Mouse (Mus musculus): ENCODE data around the gene Sf1.

Gene Sf1

DNA sequence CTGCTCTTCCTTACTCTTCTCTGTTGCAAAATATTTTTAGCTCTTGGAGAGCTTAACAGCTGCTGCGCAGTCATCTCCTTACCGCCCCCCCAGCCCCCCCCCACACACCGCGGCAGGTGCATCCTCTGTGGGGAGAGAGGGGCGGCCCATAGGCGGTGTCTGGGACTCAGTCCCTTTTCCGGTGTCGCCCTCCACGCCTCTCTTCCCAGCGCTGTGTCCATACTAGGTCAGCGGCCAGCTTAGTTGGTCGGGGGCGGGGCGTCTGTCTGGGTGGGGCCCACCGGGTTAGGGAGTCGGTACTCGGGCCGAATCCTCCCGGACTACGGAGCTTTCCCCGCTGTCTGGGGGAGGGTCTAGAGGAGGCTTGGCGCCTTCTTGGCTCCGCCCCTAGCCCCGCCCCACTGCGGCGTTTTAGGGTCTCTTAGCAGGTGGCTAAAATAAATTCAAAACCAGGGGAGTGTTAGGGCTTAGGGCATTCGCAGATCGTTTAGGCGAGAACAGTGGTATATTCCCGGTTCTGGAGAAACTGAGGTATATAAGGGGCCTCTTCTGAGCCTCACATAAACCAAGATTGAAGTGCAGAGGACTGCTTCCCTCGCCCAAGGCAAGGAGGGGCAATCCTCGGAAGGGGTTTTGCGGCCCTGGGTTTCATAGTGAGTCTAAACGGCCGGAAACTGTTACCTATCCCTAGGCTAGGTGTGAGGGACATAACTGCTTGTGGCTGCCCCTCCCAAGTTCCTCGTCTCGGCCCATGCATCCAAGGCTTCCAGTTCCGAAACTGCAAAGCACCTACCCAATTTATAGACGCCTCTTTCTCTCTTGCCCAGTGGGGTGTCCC lies 35.2 kb downstream of the Sf1 start:
- in situ Hi-C loops (cut with MseI, MboI), result no loop called here

- in situ Hi-C loops (cut with MseI, MboI), result no loop called here
Observed at GRCm38 (mm10) chr19:6399285-6400095, 36.0 kb downstream of the Sf1 start, which contains the start of gene Rasgrp2. Rasgrp2 (plus strand) TSS chr19:6399340.

- in situ Hi-C loops (cut with MseI, MboI), result no loop called here
Observed at GRCm38 (mm10) chr19:6400096-6401086, 36.9 kb downstream of the Sf1 start.

GRCm38 (mm10) chr19:6401131-6401815 lies 37.8 kb downstream of the Sf1 start:
- in situ Hi-C loops (cut with MseI, MboI), result no loop called here

- in situ Hi-C loops (cut with MseI, MboI), result no loop called here
Observed at GRCm38 (mm10) chr19:6401951-6402350, 38.5 kb downstream of the Sf1 start.

DNA sequence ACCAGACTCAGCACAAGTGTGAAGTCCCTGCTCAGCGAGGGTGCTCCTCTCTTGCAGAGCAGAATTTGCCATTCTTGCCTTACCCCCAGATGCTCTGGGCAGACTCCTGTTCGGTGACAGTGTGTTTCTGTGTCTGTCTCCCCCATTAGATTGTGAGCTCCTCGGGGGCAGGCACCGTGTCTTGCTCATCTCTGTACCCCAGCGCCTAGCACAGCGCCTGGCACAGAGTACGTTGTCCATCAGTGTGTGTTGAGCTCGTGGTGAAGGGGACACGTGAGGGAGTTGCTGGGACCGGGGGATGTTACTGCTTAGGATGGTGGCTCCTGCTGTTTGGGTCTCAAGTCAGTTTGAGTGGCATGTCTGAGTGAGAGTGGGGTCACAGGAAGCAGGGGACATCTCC lies 40.4 kb downstream of the Sf1 start:
- in situ Hi-C loops (cut with MseI, MboI), result no loop called here

- in situ Hi-C loops (cut with MseI, MboI), result no loop called here
Observed at GRCm38 (mm10) chr19:6405433-6405832, 41.9 kb downstream of the Sf1 start.

DNA sequence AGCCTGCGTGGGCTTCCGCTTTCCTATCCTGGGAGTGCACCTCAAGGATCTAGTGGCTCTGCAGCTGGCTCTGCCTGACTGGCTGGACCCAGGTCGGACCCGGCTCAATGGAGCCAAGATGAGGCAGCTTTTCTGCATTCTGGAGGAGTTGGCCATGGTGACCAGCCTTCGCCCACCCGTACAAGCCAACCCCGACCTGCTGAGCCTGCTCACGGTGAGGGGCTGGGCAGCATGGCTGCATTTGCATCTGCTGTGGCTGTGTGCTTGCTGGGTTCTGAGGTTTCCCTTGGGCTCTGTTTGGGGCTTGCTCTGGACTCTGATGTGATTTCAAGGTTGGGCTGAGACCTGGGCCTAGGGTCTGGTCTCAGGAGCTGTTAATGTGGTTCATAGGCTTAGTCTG lies 43.6 kb downstream of the Sf1 start:
- in situ Hi-C loops (cut with MseI, MboI), result no loop called here

DNA sequence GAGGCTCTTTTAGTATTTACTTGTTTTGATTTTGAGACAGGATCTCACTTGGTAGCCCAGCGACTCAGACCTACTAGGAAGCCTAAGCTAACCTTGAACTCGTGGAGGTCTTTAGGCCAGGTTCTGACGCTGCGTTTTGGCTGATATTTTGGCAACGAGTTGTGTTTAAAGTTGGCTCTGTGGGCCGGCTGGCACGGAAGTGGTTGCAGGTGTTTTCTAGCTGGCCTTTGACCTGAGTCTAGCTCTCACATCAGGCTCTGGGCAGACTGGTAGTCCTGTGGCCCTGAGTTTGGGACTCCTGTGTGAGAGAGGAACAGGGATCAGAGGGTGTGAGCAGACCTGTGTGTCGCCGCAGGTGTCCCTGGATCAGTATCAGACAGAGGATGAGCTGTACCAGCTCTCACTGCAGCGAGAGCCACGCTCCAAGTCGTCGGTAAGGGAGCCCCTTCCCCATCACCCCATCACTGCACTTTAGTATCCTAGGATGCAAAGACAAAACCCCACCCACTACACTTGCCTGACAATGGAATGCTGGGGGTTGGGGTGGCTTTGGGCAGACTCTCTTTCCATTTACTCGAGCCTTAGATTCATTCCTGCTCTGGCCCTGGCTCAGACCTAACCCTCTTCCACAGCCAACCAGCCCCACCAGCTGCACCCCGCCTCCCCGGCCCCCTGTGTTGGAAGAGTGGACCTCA lies 44.5 kb downstream of the Sf1 start:
- in situ Hi-C loops (cut with MseI, MboI), result no loop called here

GRCm38 (mm10) chr19:6408749-6409148 lies 45.3 kb downstream of the Sf1 start:
- in situ Hi-C loops (cut with MseI, MboI), result no loop called here

- in situ Hi-C loops (cut with MseI, MboI), result no loop called here
Observed at GRCm38 (mm10) chr19:6409176-6409575, 45.7 kb downstream of the Sf1 start.

DNA sequence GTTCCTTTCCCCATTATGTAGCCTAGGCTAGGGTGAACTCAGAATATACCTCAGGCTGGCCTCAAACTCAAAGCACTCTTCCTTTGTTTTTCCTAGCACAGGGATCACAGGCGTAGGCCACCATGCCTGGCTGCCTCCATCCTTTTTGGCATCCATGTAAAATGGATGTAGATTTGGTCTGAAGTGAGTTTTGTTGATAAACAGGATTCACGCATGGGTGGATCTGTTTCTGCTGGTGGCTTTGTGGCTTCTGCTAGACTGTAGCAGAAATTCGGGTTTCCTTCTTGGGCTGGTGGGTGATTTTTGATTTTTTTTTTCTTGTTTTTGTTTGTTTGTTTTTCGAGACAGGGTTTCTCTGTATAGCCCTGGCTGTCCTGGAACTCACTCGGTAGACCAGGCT lies 46.4 kb downstream of the Sf1 start:
- in situ Hi-C loops (cut with MseI, MboI), result no loop called here

- in situ Hi-C loops (cut with MseI, MboI), result no loop called here
Observed at GRCm38 (mm10) chr19:6412798-6413197, 49.3 kb downstream of the Sf1 start.

DNA sequence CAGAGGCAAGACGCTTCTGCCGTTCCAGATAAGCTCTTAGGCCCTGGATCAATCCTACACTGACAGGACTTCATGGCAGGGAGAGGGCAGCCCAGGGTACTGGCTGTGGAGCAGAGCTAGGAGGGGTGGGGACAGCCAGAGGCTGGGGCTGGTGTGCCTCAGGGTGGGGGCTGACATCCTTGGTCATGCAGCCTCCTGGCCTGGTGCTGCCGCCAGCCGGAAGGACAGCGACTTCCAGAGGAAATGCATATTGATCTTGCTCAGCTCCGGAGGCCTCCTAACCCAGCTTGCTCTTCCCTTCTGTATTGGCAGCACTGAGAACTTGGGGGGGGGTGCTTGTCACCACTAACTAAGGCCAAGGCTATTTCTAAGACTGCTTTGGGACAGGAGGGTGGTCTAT lies 52.0 kb downstream of the Sf1 start:
- in situ Hi-C loops (cut with MseI, MboI), result no loop called here

GRCm38 (mm10) chr19:6416124-6416770 lies 52.8 kb downstream of the Sf1 start:
- in situ Hi-C loops (cut with MseI, MboI), result no loop called here

- in situ Hi-C loops (cut with MseI, MboI), result no loop called here
Observed at GRCm38 (mm10) chr19:6416894-6417761, 53.6 kb downstream of the Sf1 start.

DNA sequence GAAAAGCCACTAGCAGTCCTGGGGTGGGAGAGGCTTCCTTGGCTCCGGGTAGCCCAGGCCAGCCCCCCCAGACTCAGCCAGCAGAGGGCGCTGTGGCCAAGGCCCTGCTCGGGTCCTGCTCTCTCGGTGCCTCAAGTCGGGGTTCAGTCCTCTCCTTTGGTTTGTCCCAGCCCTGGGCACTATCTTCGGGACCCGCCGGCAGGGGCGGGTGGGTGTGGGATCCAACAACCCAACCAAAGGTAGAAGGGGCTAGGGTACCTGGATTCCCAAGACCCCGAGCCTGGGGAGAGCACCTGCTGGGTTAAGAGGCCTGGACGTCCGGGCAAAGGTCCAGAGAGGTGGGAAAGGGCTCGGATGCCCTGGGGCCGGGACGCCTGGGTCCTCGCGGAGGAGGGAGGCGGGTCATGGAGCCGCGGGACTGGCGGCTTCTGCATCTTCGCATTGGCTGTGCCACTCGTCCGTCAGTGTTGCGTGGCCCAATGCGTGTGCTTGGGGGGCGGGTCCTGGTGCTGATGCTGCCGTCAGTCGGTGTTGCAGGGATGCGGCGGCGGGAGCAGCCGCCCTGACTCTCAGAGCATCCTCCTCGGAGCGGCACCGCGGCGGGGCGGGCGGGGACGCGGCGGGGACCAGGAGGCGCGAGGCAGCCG lies 54.9 kb downstream of the Sf1 start, which contains the start of gene Nrxn2:
Nrxn2 (plus strand) TSS at position 499 of the 647 bp plus-strand sequence.
- in situ Hi-C loops (cut with MseI, MboI), result no loop called here

DNA sequence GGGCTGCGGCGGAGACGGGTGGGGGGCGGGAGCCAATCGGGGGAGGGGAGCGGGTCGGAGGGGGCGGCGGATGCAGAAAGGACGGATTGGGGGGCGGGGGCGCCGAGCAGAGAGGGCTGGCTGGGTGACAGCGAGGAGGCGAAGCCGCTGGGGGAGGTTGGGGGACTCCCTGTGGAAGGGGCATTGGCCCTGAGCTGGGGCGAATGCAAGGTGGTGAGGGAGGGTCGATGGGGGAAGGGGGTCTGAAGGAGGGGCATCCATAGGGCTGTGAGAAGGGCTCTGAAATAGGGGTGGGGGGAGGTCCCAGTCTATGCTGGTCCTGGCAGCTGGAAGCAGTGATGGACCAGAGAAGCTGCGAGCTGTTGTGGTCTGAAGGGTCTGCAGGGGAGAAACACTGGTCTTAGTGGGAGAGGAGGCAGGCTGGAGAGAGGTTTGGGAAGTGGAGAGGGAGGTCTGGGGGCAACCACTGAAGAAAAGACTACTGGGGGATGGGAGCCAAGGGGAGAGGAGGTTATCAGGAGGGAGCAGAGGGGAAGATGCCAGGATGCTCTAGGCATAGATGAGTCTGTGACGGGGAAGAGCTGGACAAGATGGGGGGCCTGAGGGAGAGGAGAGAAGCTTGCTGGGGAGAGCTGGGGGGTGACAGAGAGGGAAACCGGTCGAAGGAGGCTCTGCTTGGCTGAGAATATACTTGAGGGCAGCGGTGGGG lies 55.6 kb downstream of the Sf1 start:
- in situ Hi-C loops (cut with MseI, MboI), result no loop called here

Data from mouse trophoblast stem cell (cell line).